Mouse (Mus musculus) G1E (cell line): ENCODE data around the gene Scg5.

Experiments used
- CTCF ChIP-seq: IDR thresholded peaks from 2 replicates; pipeline ENCODE4 v1.5.1; 2012; ENCODE audit warnings: low read depth, low read length, inconsistent platforms, mixed read lengths
- TAL1 ChIP-seq: conservative IDR thresholded peaks from 2 replicates; pipeline ENCODE4 v1.6.1; 2012; ENCODE audit warnings: low read depth, low read length, inconsistent platforms, mixed read lengths

DNA sequence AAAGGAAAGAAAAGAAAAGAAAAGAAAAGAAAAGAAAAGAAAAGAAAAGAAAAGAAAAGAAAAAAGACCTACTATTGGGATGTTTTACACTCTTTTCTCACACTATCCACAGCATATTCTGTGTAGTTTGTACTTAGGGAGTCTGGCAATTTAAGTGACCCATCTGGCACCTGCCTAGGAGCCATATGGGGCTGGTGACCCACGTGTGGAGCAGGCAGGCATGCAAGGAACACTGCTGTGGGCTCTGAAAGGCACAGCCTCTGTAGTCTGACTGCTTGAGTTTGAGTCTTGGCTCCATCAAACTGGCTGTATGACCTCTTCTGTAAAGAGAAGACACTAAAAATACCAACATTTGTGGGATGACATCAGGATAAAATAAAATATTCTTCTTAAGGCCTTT, 25.2 kb downstream of the Scg5 start:
- TF ChIP-seq TAL1, result no peak
- no peak for TF ChIP-seq CTCF
